Mouse (Mus musculus) liver, embryonic 16.5 days (tissue): ENCODE results near the gene Polr2a. TPM values are rescaled to one million over a fixed set of nuclear protein-coding genes. Genes with fewer than 3 reads are reported as not detected.

Source experiments
- ATAC-seq: fragments of 200-750 bp; cut with Nextera tagmentation; 2 replicates; pipeline ENCODE4 v1.8.0; 2017; ENCODE audit warnings: low read depth, mild to moderate bottlenecking, moderate number of reproducible peaks, moderate library complexity
- H3K27ac ChIP-seq: fragments of 300-500 bp; sonication (generic); 2 replicates; pipeline ENCODE4 v1.5.1; 2014; ENCODE audit warnings: mild to moderate bottlenecking, low read length
- H3K27me3 ChIP-seq: fragments of 300-500 bp; sonication (generic); 2 replicates; pipeline ENCODE4 v1.6.1; 2014; ENCODE audit warnings: low read depth, low read length, mixed read lengths; ENCODE audit not compliant: control insufficient read depth, insufficient read depth
- H3K36me3 ChIP-seq: fragments of 300-500 bp; sonication (generic); 2 replicates; pipeline ENCODE4 v1.6.1; 2014; ENCODE audit warnings: mild to moderate bottlenecking; ENCODE audit not compliant: control insufficient read depth, insufficient read depth
- H3K4me1 ChIP-seq: fragments of 300-500 bp; sonication (generic); 2 replicates; pipeline ENCODE4 v1.6.1; 2014; ENCODE audit warnings: low read depth, low read length, mixed read lengths; ENCODE audit not compliant: control insufficient read depth
- H3K4me2 ChIP-seq: fragments of 300-500 bp; sonication (generic); 2 replicates; pipeline ENCODE4 v1.6.1; 2014; ENCODE audit warnings: low read depth, low read length, mixed read lengths
- H3K4me3 ChIP-seq: fragments of 300-500 bp; sonication (generic); 2 replicates; pipeline ENCODE4 v1.5.1; 2014; ENCODE audit warnings: low read depth, mild to moderate bottlenecking, low read length
- H3K9ac ChIP-seq: fragments of 300-500 bp; sonication (generic); 2 replicates; pipeline ENCODE4 v1.6.1; 2014; ENCODE audit warnings: low read depth, low read length
- H3K9me3 ChIP-seq: fragments of 300-500 bp; sonication (generic); replicated peaks from 2 replicates; pipeline ENCODE4 v1.6.1; 2016; ENCODE audit warnings: low read length; ENCODE audit not compliant: control insufficient read depth
- WGBS: fragments of 180-500 bp; shearing (Covaris S2); extraction: QIAGEN DNeasy Blood & Tissue Kit; methylation state at CpG from one replicate; pipeline ENCODE4 v1.1.7; 2014; ENCODE audit not compliant: insufficient replicate concordance; 5-methylcytosine and 5-hydroxymethylcytosine counted together
- polyA plus RNA-seq: library from polyadenylated mRNA; unstranded; fragments of >200 nt; fragmentation: Nextera tagmentation; extraction: Ambion mirVana; gene quantifications from 2 replicates; pipeline ENCODE4 v1.2.1, GENCODE M21; 2015

Polr2a gene
- polyA plus RNA-seq, 1 experiment from 2014 or later = 11.9 TPM

DNA sequence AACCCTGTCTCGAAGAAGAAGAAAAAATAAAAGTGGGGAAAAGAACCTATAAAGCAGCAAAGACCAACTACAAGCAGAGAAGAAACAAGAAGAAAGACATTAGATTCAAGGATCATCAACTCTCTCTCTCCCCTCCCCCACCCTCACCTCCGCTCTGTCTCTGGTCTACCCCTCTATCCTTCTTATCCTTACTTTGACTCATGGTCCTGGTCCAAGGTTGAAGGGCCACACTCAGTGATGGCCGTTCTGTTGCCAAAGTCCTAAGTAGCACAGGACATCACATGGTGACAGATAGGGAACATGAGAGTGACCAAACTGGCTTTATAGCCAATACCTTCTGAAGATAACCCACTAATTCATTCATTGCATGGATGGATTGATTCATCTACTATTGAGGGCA is 61.0 kb downstream of the Polr2a start:
- H3K9ac ChIP-seq = no peak overlapping the region
- H3K4me1 ChIP-seq = peaks cover 5% of the 10 kb centered on the region
- no peak overlapping the region for H3K27ac ChIP-seq
- H3K9me3 ChIP-seq = no peaks in the 10 kb centered on the region
- WGBS = 85% methylated on average over 3 of the region's 3 CpGs
- no peaks in the 10 kb centered on the region; the same call in 1 of the 2 replicates for H3K27me3 ChIP-seq
- no peak for ATAC-seq
- H3K4me2 ChIP-seq = no peak overlapping the region
- H3K4me3 ChIP-seq = no peak overlapping the region
- no peaks in the 10 kb centered on the region for H3K36me3 ChIP-seq

- Histone ChIP-seq H3K4me3 (peak within 1 kb of the TSS; percentile 57), H3K36me3 (no peaks in the 10 kb centered on the region), H3K9ac (peak within 1 kb of the TSS; percentile 57), H3K4me2 (peak within 1 kb of the TSS; percentile 60), H3K9me3 (no peaks in the 10 kb centered on the region), H3K4me1 (peaks cover 8% of the 10 kb centered on the region), H3K27ac (peak within 1 kb of the TSS; percentile 54), H3K27me3 (no peaks in the 10 kb centered on the region; the same call in 1 of the 2 replicates)
- ATAC-seq = peak; percentile 41; the same call in 1 of the 2 replicates
- 8% methylated on average over 40 of the region's 41 CpGs for WGBS
Observed at GRCm38 (mm10) chr11:69695361-69696181, 62.9 kb downstream of the Polr2a start, which contains the start of the genes Tnfsf12 and Tnfsfm13. Gene Tnfsf12, minus strand, starts transcription at chr11:69695849. Gene Tnfsfm13, minus strand, starts transcription at chr11:69696098.

DNA sequence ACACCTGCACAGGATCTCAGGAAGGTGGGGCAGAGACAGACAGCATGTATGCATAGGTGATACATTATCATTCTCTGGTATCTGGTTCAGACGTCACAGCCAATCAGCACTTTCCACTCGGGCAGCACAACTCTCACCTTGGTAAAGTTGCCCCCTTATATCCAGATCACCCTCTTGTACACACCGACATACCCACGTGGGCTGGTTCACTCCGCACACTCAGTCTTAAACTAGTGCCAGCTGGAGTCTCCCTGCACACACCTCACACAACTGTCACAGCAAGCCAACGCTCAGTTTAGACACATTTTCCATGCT is 63.4 kb downstream of the Polr2a start:
- H3K4me1 ChIP-seq = peaks cover 8% of the 10 kb centered on the region
- H3K27ac ChIP-seq = no peak overlapping the region
- no peak for ATAC-seq
- H3K4me3 ChIP-seq = peak overlapping the region; percentile 57
- WGBS = 48% methylated on average over 6 of the region's 6 CpGs
- H3K4me2 ChIP-seq = peak overlapping the region; percentile 60
- no peaks in the 10 kb centered on the region; the same call in 1 of the 2 replicates for H3K27me3 ChIP-seq
- no peaks in the 10 kb centered on the region for H3K9me3 ChIP-seq
- no peaks in the 10 kb centered on the region for H3K36me3 ChIP-seq
- H3K9ac ChIP-seq = no peak overlapping the region; the same call in 1 of the 2 replicates

DNA sequence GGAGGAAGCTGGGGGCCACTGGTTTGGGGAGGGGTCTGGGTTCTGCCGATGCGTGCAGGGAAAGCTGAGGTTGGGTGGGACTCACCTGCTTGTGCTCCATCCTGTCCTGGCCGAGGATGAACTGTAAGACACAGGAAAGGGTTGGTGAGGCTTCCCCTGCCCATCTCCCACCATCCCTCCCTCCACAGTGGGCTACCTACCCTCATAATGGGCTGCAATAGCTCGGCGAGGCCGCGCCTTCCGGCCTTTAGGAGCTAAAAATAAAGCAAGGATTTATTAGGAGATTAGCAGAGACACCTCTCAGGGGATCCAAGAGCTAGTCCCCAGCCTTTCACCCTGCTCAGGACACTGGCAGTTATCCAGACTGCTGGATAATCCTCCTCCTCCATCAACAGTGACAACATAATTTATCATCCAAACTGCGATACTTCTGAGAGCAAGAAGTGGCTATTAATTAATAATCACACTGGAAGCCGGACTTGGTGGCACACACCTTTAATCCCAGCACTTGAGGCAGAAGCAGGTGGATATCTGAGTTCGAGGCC is 64.9 kb downstream of the Polr2a start:
- 51% methylated on average over 11 of the region's 11 CpGs for WGBS
- H3K36me3 ChIP-seq = no peaks in the 10 kb centered on the region
- H3K27me3 ChIP-seq = no peaks in the 10 kb centered on the region; the same call in 1 of the 2 replicates
- no peak overlapping the region for H3K4me2 ChIP-seq
- H3K4me3 ChIP-seq = no peak overlapping the region
- no peak overlapping the region for H3K9ac ChIP-seq
- H3K9me3 ChIP-seq = no peaks in the 10 kb centered on the region
- no peak overlapping the region for H3K27ac ChIP-seq
- H3K4me1 ChIP-seq = peaks cover 8% of the 10 kb centered on the region
- no peak for ATAC-seq

- Histone ChIP-seq H3K4me3 (no peak overlapping the region), H3K27ac (no peak overlapping the region), H3K9me3 (no peaks in the 10 kb centered on the region), H3K9ac (no peak overlapping the region), H3K27me3 (no peaks in the 10 kb centered on the region; the same call in 1 of the 2 replicates), H3K4me2 (no peak overlapping the region), H3K4me1 (peaks cover 8% of the 10 kb centered on the region), H3K36me3 (no peaks in the 10 kb centered on the region)
- WGBS = 63% methylated on average over 6 of the region's 6 CpGs
- peak; percentile 66 for ATAC-seq
Observed at GRCm38 (mm10) chr11:69692863-69693262, 65.6 kb downstream of the Polr2a start.

- H3K27me3 ChIP-seq = no peaks in the 10 kb centered on the region; the same call in 1 of the 2 replicates
- no peaks in the 10 kb centered on the region for H3K9me3 ChIP-seq
- H3K36me3 ChIP-seq = no peaks in the 10 kb centered on the region
- no peak for ATAC-seq
- H3K9ac ChIP-seq = no peak overlapping the region
- H3K27ac ChIP-seq = no peak overlapping the region
- no peak overlapping the region for H3K4me2 ChIP-seq
- peaks cover 8% of the 10 kb centered on the region for H3K4me1 ChIP-seq
- 31% methylated on average over 9 of the region's 9 CpGs for WGBS
- H3K4me3 ChIP-seq = no peak overlapping the region
Observed at GRCm38 (mm10) chr11:69692196-69692811, 66.1 kb downstream of the Polr2a start.

GRCm38 (mm10) chr11:69689891-69690290 is 68.5 kb downstream of the Polr2a start:
- H3K4me2 ChIP-seq = no peak overlapping the region
- no peaks in the 10 kb centered on the region for H3K9me3 ChIP-seq
- peaks cover 16% of the 10 kb centered on the region for H3K4me1 ChIP-seq
- ATAC-seq = no peak
- H3K27me3 ChIP-seq = no peaks in the 10 kb centered on the region; the same call in 1 of the 2 replicates
- H3K36me3 ChIP-seq = no peaks in the 10 kb centered on the region
- H3K4me3 ChIP-seq = no peak overlapping the region
- H3K9ac ChIP-seq = no peak overlapping the region
- H3K27ac ChIP-seq = no peak overlapping the region
- 75% methylated on average over 1 of the region's 1 CpGs for WGBS

- H3K4me3 ChIP-seq = no peak overlapping the region
- no peaks in the 10 kb centered on the region for H3K27me3 ChIP-seq
- H3K4me1 ChIP-seq = peaks cover 22% of the 10 kb centered on the region
- H3K9me3 ChIP-seq = no peaks in the 10 kb centered on the region
- no peaks in the 10 kb centered on the region for H3K36me3 ChIP-seq
- no peak overlapping the region for H3K9ac ChIP-seq
- no peak for ATAC-seq
- no peak overlapping the region for H3K4me2 ChIP-seq
- H3K27ac ChIP-seq = no peak overlapping the region
- 48% methylated on average over 5 of the region's 5 CpGs for WGBS
Observed at GRCm38 (mm10) chr11:69687061-69687460, 71.4 kb downstream of the Polr2a start.

GRCm38 (mm10) chr11:69686377-69686776 is 72.1 kb downstream of the Polr2a start:
- peaks cover 23% of the 10 kb centered on the region for H3K4me1 ChIP-seq
- H3K4me3 ChIP-seq = no peak overlapping the region
- H3K9me3 ChIP-seq = no peaks in the 10 kb centered on the region
- WGBS = 37% methylated on average over 4 of the region's 4 CpGs
- no peaks in the 10 kb centered on the region for H3K36me3 ChIP-seq
- H3K27ac ChIP-seq = no peak overlapping the region
- H3K9ac ChIP-seq = no peak overlapping the region
- H3K4me2 ChIP-seq = no peak overlapping the region
- no peak for ATAC-seq
- H3K27me3 ChIP-seq = no peaks in the 10 kb centered on the region
